Mouse (Mus musculus) left cerebral cortex, postnatal 10 days (tissue): ENCODE measurements around the gene Hao2. TPM values are rescaled to one million over a fixed set of nuclear protein-coding genes. Genes with fewer than 3 reads are reported as not detected.

Experiments used
- DNase-seq, 2 experiments: peaks; one replicate each; pipeline ENCODE4 v3.0.0; 2021 to 2022; ENCODE audit warnings: low spot score in 2 of 2, mixed read lengths in 1 of 2; ENCODE audit errors: extremely low spot score in 1 of 2
- intact Hi-C: fragments of 180-260 bp; cut with DNase I; formaldehyde crosslinking; loops from one replicate; pipeline ENCODE4 v1.15.1; 2025
- total RNA-seq, 2 experiments: library from RNA; stranded (reverse); gene quantifications; 2 replicates each; pipeline ENCODE4 v1.2.3; 2021

The Hao2 gene
- total RNA-seq, 2 experiments from 2014 or later, result not detected

DNA sequence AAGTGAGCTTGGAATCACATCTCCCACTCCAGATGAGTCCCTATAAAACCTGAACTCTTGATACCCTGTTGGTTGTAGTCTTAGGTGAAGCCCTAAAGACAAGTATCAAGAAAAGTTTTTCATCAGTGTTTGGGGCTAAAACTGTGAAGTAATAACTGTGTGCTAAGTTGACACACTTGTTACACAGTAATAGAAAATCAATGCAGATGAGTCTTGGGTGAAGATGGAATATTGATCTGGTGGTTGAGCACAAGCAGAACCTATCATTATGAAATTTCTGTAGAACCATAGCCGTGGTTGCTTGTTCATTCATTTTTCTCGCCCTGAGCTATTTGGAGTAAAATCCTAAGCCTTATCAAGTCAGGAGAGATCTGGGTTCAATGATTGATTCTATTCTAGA lies 24.8 kb downstream of the Hao2 start:
- intact Hi-C loops, result no loop called here
- no peak for DNase-seq

DNA sequence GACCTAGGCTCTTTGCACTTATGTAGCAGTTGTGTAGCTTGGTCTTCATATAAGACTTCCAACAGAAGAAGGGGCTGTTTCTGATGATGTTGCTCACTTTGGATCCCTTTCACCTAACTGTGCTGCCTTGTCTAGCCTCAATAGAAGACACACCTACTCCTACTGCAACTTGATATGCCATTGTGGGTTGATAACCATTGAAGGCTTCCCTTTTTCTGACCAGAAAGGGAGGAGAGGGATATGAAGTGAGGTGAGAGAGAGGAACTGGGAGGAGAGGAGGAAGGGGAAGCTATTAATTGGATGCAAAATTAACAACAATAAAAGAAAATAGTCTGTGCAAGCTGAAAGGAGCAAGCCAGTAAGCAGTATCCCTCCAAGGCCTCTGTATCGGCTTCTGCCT lies 30.2 kb downstream of the Hao2 start:
- DNase-seq, result no peak
- intact Hi-C loops, result no loop called here

DNA sequence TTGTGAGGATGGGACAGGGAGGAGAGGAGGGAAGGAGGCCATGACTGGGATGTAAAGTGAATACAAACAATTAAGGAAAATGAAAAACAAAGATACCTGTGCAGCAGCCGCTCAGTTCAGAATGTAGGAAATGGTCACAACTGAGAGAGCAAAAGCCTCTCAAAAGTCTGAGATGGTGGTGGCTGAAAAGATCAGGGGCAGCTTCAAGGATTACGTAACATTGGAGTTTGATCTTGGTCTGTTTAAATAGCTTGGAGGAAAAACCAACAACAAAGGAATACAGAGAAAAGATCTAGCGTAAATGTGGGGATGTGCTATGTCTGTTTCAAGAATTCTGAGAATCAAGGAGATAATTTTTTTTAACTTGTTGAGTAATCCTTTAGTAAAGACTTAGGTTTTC lies 33.5 kb downstream of the Hao2 start, which contains the start of gene Hsd3b1:
Gene Hsd3b1 (minus strand): TSS at position 219 of the 400 bp plus-strand sequence.
- intact Hi-C loops, result no loop called here
- no peak for DNase-seq

DNA sequence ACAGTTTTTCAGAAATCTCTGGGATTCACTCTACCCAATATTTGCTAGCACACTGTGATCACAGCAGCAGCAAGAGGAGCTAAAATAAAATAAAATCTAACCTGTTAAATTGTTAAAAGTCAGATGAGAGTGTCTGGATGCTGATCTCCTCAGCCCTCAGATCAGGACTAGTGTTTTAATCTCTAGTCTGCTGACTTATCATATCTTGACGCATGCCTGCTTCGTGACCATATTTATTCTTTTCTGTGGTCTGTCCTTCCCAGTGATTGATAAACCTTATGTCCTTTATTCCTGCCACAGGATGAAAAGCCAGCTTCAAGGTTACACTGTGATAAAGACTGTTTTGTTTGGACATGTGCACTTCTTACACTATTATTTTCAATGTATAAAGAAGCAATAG lies 35.0 kb downstream of the Hao2 start:
- intact Hi-C loops, result no loop called here
- no peak for DNase-seq

DNA sequence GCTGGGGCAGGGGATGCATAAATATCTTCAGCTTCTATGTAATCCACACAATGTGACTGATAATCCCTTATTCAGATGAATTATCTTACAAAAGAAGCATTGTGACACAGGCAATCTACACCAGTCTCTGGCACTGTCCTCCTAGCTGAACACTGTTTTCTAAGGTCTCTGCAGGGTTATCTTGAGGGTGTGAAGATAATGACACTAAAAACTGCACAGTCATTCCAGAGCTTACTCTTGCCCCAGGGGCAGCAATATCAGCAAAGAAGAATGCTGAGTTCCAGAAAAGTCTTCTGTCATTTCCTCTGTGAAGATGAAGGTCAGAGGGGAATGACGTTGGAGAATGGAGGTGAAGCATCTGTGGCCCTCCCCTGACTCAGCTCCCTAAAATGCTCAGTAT lies 36.1 kb downstream of the Hao2 start:
- no peak for DNase-seq
- intact Hi-C loops, result no loop called here

DNA sequence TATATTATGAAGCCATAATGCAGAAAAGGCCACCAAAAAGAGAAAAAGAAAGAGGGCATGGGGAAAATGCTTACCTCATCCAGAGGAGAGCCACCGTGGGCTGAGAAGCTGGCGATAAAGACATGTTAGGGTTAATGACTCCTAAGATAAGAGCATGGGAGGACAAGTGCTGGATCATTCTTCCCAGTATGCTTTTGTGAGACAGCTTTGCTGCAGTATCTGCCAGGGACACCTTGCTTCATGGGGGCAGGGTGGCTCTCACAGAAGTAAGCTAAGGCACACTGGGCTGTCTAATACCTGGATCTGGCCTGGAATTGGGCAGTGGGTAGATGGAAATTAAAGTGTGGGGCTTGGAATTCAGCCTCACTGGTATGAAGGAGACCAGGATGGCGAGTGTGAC lies 37.9 kb downstream of the Hao2 start:
- DNase-seq, result no peak
- intact Hi-C loops, result no loop called here

DNA sequence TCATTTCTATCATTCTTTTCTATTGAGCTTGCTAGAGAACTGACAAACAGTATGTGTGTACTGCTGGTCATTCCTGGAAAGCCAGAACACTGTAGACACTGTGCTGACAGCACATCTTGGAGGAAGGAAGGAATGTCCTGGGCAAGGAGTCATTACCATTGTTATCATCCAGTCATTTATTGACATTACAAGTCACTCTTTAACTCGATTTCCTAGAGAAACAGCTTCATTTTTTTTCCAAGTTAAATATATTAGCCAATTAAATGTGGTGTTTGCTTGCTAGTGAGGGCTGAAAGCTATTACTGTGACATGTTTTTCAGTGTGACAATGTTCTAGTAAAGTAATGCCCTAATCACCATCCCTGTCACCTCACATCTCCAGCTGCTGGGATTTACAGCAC lies 39.4 kb downstream of the Hao2 start:
- no peak for DNase-seq
- intact Hi-C loops, result no loop called here

DNA sequence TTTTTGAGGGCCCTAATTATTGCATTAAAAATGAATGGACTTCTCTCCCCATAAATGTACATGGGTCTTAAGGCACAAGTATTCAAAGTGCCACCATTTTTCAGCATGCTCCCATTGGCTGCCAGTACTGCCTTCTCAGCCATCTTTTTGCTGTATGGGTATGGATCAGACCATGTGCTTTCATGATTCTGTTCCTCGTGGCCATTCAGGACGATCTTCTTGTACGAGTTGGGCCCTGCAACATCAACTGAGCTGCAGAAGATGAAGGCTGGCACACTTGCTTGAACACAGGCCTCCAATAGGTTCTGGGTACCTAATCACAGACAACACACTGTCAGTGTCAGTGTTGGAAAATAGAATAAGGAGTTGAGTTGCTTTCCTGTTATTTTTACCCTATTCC lies 40.0 kb downstream of the Hao2 start:
- intact Hi-C loops, result no loop called here
- no peak for DNase-seq

DNA sequence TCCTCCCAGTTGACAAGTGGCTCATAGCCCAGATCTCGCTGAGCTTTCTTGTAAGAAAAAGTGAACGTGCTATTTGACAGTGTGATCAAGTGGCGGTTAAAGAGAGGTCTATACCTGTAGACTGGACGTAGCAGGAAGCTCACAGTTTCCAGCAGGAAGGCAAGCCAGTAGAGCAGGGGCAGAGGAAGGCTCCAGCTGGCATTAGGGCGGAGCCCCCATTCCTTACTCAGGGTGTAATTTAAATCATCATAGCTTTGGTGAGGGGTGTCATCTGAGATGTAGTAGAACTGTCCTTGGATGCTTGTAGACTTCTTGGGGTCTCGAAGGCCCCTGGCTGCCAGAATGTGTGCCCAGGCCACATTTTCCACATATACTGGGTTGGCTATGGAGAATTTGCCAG lies 40.4 kb downstream of the Hao2 start:
- no peak for DNase-seq
- intact Hi-C loops, result no loop called here

DNA sequence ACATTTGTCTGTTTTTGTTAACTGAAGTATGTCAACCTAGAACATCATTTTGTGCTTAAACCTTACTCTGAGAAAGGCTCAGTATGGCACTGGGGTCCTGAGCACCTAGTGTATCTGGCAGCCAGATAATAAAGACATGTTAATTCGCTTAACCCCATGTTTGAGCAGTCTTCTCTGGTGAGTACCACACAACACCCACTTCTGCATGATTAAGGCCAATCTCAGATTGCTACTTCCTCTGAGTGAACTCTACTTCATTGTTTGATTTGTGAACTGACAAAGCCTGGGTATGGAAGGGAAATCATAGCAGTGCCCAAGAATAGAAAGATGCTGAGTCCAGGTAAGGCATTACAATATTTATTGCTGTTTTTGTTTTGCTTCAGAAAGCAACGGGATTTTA lies 41.2 kb downstream of the Hao2 start:
- no peak for DNase-seq
- intact Hi-C loops, result no loop called here

DNA sequence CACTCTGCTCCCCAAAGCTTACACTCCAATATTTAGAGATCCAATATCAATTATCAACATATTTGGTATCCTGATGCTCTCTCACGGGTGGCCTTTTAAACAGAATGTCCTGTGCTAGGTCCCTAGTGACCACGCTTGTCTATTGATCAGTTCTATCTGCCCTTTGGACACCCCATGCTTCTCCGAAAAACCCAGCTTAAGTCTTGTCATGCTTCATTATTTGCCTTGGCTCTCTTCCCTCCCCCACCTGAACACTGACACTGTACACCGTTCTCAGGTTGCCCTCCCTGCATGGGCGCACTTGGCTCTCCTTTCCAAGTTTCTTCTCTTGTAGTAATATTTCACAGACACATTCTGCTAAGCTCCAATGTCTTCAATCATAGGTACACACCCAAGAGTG lies 42.8 kb downstream of the Hao2 start:
- intact Hi-C loops, result no loop called here
- no peak for DNase-seq

DNA sequence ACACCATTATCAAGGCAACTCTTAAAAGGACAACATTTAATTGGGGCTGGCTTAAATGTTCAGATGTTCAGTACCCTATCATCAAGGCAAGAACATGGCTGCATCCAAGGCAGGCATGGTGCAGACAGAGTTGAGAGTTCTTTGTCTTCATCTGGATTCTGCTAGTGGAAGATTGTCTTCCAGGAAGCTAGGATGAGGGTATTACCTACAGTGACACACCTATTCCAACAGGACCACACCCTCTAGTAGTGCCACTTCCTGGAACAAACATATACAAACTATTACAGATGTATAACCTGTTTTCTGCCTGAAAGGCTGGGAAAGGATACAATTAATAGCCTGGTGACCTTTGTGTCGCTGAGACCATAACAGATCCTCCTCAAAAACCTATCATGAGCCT lies 44.1 kb downstream of the Hao2 start:
- intact Hi-C loops, result no loop called here
- no peak for DNase-seq

Other genes starting within 250 kb of the Hao2 start
- gene Hsd3b2, start 168.7 kb downstream of the Hao2 start, total RNA-seq, result under 1 TPM; 0.08 to 0.11 TPM
- not detected for gene Hsd3b3, start 130.1 kb downstream of the Hao2 start, total RNA-seq
- not detected for gene Hsd3b6, start 78.8 kb downstream of the Hao2 start, total RNA-seq
- gene Hsd3b1, start 33.4 kb downstream of the Hao2 start, total RNA-seq, result not detected
- 1 to 10 TPM; 6.9 to 8.1 TPM for gene Wars2, start 247.8 kb upstream of the Hao2 start, total RNA-seq